Mouse (Mus musculus) megakaryocyte, adult 5-6 weeks (primary cell): ENCODE data around the gene 1700122O11Rik. TPM values are rescaled to one million over a fixed set of nuclear protein-coding genes. Genes with fewer than 3 reads are reported as not detected.

Experiments used
- ATAC-seq: 2 replicates; pipeline ENCODE4 v1.8.0; 2016; ENCODE audit warnings: mild to moderate bottlenecking, inconsistent platforms; ENCODE audit not compliant: poor library complexity, severe bottlenecking
- total RNA-seq, 2 experiments: library from RNA; stranded (forward) in 1 of 2; stranded (reverse) in 1 of 2; fragments of 153-499, 151-499 nt in 1 of 2; fragments of 221-1000, 200-1000 nt in 1 of 2; gene quantifications; 2 replicates each; pipeline versions ENCODE4 v1.2.3 to v1.2.4; 2015 to 2017

Gene 1700122O11Rik
- total RNA-seq, 2 experiments from 2014 or later: not detected

GRCm38 (mm10) chr17:48028250-48028649 lies 9.8 kb downstream of the 1700122O11Rik start:
- no peak for ATAC-seq

DNA sequence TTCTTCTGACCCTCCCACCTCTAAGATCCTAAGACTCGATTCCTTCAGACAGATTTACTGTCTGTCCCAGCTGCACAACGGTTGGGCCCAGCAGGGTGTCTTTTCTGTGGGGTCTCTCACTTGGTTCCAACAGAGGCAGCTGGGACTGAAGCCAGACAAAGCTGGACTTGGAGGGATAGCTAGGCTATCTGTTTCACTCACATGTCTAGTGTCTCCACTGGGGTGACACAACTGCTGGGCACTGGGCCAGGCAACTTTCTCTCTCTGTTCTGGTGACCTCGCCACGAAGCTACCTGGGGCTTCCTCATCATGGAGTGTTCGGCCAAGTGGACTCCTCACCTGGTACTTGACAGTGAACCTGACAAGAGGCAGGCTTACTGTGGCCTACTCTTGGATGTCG lies 10.4 kb downstream of the 1700122O11Rik start:
- ATAC-seq: no peak

DNA sequence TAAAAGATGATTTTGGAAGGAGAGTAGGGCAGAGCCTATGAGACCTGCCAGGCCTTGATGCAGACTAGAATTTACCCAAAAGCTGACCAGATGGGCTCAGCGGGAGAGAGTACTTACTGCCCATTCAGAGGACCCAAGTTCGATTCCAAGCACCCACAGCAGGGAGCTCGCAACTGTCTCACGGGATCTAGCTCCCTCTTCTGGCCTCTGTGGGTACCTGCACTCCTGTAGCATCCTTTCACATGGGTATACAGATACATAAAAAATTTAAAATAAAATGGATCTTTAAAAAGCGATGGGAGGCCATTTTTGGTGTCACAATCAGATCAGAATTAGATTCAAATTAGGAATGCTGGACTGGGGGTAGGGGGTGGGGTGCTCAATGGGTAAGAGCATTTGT lies 11.1 kb downstream of the 1700122O11Rik start:
- ATAC-seq: no peak

DNA sequence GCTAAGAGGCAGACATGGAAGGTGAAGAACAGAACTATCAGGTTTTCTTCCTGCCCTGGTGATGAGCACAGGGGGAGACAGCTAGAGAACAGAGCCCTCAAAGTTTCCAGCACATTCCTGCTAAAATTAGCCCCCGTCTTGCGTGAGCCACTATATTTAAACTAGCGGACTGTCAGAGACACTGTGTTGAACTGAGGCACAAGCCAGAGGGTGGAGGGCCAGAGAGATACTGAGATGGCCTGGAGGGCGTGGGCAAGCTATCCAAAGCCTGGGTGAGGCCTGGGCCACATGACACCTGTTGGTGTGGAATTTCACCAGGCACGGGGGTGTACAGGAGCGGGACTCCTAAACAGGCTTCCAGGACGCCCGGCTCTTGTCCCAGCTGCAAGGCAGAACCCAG lies 14.0 kb downstream of the 1700122O11Rik start:
- no peak for ATAC-seq

DNA sequence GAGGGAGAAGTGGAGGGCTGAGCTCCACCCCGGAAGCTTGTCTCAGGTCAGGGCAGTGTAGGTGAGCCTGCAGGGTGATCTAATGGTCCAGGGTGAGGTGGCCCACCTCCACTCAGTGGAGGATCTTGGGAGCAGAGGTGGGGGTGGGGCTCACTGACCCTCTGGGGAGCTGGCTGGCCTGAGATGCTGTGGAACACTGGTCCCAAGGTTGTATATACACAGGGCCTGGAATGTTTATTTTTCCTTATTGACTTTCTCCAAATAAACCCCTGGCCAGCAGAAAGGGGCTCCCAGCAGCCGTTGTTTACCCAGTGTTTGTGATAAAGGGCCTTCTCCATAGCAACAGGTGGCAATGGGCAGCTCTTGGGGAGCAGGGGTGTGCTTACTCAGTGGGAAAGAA lies 18.5 kb downstream of the 1700122O11Rik start:
- no peak for ATAC-seq

- no peak for ATAC-seq
Observed at GRCm38 (mm10) chr17:48016566-48016965, 21.5 kb downstream of the 1700122O11Rik start.

GRCm38 (mm10) chr17:48012561-48012960 lies 25.5 kb downstream of the 1700122O11Rik start:
- ATAC-seq: no peak

GRCm38 (mm10) chr17:48011105-48011504 lies 27.0 kb downstream of the 1700122O11Rik start:
- no peak for ATAC-seq

DNA sequence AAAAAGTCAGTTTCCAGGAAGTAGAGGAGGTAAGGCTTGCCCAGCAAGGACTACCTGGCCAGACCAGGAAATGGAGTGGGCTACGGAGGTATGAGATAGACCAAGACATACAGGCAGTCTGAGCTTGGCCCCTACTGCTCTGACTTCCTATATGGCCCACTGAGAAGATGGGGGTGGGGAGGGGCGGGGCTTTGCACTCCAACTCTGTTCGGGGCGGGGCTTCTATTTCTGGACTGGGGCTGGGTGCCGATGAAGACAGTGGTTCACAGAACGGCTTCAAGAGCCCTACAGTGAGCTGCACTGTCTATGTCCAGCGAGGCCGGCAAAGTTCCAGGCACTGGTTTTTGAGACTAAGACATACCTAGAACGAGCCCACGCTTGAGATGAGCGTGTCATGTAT lies 27.8 kb downstream of the 1700122O11Rik start:
- no peak for ATAC-seq

DNA sequence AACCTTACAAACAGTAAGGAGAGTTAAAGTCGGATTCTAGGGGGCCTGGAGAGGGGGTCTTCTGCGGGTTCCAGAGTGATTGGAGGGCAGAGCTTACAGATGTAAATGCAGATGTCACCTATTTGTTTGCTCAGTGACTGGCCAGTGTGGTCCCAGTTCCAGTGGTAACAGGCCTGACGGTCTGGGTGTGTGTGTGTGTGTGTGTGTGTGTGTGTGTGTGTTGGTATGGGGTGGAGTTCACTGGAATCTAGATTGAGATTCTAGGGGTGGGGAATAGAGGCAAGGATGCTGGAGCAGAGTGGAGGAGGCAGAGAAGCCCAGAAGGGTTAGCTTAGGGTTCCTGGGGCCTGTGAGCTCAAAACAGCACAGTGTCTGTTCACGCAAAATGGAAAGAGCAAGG lies 32.3 kb downstream of the 1700122O11Rik start:
- ATAC-seq: no peak

- ATAC-seq: no peak
Observed at GRCm38 (mm10) chr17:48005091-48005490, 33.0 kb downstream of the 1700122O11Rik start.

- ATAC-seq: no peak
Observed at GRCm38 (mm10) chr17:48004619-48005018, 33.5 kb downstream of the 1700122O11Rik start.

DNA sequence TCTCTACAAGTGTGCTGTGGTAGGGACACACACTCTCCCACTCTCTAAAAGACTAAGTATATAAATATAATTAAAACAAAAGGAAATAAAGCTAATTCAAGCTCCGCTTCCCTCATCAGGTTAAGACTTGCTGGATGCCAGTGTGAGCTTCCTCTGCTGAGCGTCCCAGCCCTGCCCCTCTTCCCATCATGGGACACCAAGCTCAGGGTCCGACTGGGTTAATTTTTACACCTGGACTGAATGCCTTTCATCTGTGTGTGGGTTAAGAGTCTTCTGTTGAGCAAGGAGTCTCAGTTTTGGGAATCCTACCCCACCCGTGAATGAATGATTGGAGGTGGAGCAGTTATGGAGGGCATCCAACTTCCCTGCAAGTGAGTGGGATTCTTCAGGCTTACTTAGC lies 35.6 kb downstream of the 1700122O11Rik start:
- ATAC-seq: no peak

DNA sequence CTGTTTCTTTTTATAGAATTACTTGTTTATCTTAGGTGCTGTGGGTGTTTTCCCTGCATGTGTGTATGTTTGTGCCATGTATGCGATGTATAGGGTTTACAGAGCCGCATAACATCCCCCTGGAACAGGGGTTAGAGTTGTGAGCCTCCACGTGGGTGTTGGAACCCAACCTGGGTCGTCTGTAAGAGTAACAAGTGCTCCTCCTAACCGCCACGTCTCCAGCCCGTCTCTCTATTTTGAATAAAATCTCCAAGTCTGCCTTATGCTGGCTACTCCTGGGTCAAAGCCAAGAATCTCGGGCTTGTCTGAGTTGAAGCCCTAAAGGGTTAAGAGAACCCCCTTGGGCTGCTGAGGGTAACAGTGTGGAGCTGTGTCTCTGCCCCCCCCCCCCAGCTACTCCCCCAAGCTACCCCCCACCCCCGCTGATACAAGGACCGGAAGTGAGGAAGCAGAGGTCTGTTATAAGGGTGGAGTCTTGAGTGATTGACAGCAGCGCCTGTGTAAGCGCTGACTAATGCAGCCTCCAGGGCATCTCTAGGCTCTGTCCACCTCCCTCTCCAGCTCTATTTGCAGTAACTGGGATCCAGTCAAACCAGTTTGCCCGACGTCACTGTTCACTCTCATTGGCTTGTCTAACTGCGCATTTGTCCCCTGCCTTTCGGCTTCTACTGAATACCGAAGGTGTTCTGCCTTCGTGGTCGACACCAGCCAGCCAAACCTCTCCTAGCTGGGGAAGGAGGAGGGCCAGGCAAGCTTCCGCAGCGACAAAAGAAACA lies 36.3 kb downstream of the 1700122O11Rik start:
- ATAC-seq: peak; percentile 90

DNA sequence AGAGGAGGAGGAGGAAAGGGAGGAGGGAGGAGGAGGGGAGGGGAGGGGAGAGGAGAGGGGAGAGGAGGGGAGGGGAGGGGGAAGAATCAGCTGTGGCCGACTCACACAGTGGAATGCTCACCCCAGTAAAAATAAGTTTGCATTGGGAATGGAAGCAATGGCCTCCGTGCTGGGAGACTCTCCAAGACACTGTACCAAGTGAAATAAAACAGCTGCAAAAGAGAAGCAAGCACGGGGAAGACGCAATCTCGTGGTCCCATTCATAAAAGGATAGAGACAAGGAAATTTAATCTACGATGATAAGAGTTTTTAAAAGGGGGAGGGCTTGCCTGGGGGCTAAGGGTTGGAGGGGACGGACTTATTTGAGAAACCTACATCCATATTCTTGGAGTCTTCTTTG lies 36.9 kb downstream of the 1700122O11Rik start:
- ATAC-seq: no peak

- ATAC-seq: no peak
Observed at GRCm38 (mm10) chr17:47999812-48000211, 38.3 kb downstream of the 1700122O11Rik start.

- no peak for ATAC-seq
Observed at GRCm38 (mm10) chr17:47999403-47999802, 38.7 kb downstream of the 1700122O11Rik start.

DNA sequence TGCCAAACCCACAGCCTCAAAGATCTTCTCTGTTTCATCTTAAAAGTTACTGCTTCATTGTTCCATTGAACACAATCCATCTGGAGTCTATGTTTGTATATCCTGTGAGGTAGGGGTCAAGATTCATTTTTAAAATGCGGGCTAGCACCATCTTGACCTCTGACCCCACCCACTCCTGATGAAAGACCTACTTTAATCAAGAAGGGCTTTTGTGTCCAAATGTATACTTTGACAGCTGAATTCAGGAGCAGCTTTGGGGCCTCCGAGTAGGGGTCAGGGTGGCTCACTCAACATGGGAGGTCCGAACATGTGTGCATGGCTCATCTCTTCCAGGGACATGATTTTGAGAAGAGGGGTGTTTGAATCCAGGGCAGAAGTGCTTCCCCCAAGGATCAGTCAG lies 40.3 kb downstream of the 1700122O11Rik start:
- ATAC-seq: no peak

- no peak for ATAC-seq
Observed at GRCm38 (mm10) chr17:47990392-47991123, 47.5 kb downstream of the 1700122O11Rik start.

DNA sequence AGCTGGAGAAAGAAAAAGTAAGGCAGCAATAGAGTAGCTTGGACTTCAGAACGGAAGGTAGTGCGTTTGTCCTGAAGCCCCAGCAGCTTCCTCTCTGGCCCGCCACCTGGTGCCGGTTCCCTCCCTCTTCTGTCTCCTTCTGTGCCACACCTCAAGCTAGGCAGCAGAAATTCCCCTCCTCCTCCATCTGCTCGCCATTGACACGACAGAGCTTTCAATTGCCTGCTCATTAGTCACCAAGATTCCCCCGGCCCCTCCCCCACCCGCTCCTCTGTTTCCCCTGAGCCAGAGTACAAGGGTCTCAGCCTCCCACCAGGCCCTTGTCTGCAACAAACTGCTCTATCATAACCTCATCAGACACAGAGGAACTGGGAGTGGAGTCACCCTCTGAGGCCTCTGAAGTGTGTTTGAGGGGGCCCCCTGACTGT lies 48.1 kb downstream of the 1700122O11Rik start:
- ATAC-seq: no peak

DNA sequence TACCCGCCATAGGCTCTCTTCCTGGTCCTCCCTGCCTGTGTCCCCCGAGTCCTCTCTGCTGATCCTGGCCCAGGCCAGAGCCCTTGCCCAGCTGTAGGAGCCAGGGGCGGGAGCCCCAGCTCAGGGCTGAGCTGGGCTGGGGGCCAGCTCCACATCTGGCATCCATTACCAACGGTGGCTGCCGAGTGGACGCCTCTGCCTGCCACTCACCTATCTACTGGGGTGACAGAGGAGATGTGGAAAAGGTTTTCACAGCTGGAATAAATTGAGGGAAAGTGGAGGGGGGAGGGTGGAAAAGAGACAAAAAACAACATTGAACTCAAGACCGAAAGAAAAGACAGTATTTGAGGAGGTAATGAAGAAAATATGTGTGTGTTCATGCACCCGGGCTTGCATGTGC lies 49.3 kb downstream of the 1700122O11Rik start:
- ATAC-seq: no peak

DNA sequence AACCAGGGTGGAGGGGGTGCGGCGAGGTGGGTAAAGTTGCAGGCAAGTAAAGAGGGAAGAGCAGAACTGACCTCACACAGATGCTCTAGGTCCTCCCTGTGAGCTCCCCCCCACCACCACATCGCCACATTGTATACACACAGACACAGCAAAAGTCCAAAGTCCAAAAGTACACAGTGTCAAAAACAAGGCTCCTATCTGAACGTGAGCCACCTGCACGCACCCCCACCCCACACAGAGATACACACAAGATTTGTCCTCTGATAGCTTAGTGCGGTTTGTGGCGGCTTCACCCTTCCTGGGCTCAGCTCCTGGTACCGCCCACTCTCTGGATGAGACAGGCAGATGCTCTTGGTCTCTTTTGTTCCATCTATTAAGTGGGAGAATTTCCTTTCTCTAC lies 50.0 kb downstream of the 1700122O11Rik start:
- no peak for ATAC-seq
